In genomic region chr19:32051251-32051650, GRCm38 (mm10) we compare ENCODE assay signal across 19 mouse cellular contexts. TPM values are rescaled to one million over a fixed set of nuclear protein-coding genes. Genes with fewer than 3 reads are reported as not detected.
A peak's percentile ranks its signal among the peaks of the same experiment; 100 is the strongest.
DNase-seq lines count a peak whose midpoint lies in the region.
"Had no signal": no experiment of that assay in that cellular context is flagged by ENCODE, and none has a peak within 500 bp of the region (broad histone marks: within the 10 kb centered on the region; RNA-seq: fewer than 3 reads in every experiment).

No protein-coding gene starts in this region.

- no peaks in the 10 kb centered on the region for H3K36me3 ChIP-seq in heart, embryonic 10.5 days
- H3K36me3 ChIP-seq: embryonic facial prominence, embryonic 10.5 days; embryonic facial prominence, embryonic 12.5 days; forebrain, embryonic 15.5 days had no signal

- H3K27ac ChIP-seq in heart, embryonic 10.5 days: no peak overlapping the region
- H3K27ac ChIP-seq: embryonic facial prominence, embryonic 10.5 days; embryonic facial prominence, embryonic 12.5 days; forebrain, embryonic 13.5 days; forebrain, embryonic 15.5 days had no signal

- no peaks in the 10 kb centered on the region for H3K27me3 ChIP-seq in heart, embryonic 10.5 days (ENCODE audit: insufficient read depth, poor library complexity, severe bottlenecking)
- H3K27me3 ChIP-seq: embryonic facial prominence, embryonic 12.5 days; forebrain, embryonic 13.5 days; forebrain, embryonic 15.5 days; Patski had no signal

- peak; percentile 5 for DNase-seq in heart, embryonic 10.5 days (ENCODE audit: low spot score)
- no peak for DNase-seq in heart, adult 8-10 months (ENCODE audit: low spot score)
- peak; percentile 24 for DNase-seq in Muller cell, postnatal 12 days (ENCODE audit: inconsistent ontology term)
- DNase-seq in left cerebral cortex, adult 8-10 months (ENCODE audit: low spot score in 2 of 2): no peak
- DNase-seq in testis, postnatal 14 days (ENCODE audit: low spot score): no peak
- DNase-seq: adrenal gland, adult 8-10 months; adrenal gland, postnatal 14 days; adrenal gland, postnatal 36 days; cerebellum, adult 11-12 months; cerebellum, adult 2 months; cerebellum, adult 9-10 months; cerebellum, postnatal 10 days; cerebellum, postnatal 25 days; forebrain, postnatal 0 days had no signal

- WGBS in heart, embryonic 10.5 days: 88% methylated on average over 2 of the region's 2 CpGs

- H3K4me1 ChIP-seq in heart, embryonic 10.5 days: no peaks in the 10 kb centered on the region
- H3K4me1 ChIP-seq: embryonic facial prominence, embryonic 10.5 days; embryonic facial prominence, embryonic 12.5 days; forebrain, embryonic 13.5 days; forebrain, embryonic 15.5 days had no signal

- H3K4me3 ChIP-seq in heart, embryonic 10.5 days: no peak overlapping the region
- H3K4me3 ChIP-seq: embryonic facial prominence, embryonic 10.5 days; embryonic facial prominence, embryonic 12.5 days; forebrain, embryonic 13.5 days; forebrain, embryonic 15.5 days had no signal

- H3K9me3 ChIP-seq in heart, embryonic 10.5 days: no peaks in the 10 kb centered on the region
- H3K9me3 ChIP-seq: embryonic facial prominence, embryonic 10.5 days; embryonic facial prominence, embryonic 12.5 days; forebrain, embryonic 13.5 days; forebrain, embryonic 15.5 days had no signal

RNA-seq across cellular contexts. Expression of gene Asah2, which starts 56.8 kb away (rescaled TPM):
- 1.6 and 2.9 TPM in 2 replicates for polyA plus RNA-seq in heart, embryonic 10.5 days (2016; fragmentation: Nextera tagmentation; extraction: Ambion mirVana)
- 10 to 100 TPM; 13.5 to 16.6 (median 15.5) TPM for total RNA-seq in heart, adult 8-10 months (2022)
- 10 to 100 TPM; 14.8 to 17.8 (median 16.3) TPM for total RNA-seq in left cerebral cortex, adult 8-10 months (2022)

Comparison
In these comparisons a context has a peak if more than half of its experiments do, and no peak if none do; other contexts are left out.
1. DNase-seq: peak in heart, embryonic 10.5 days (single experiment) and Muller cell, postnatal 12 days (single experiment); none in heart, adult 8-10 months (single experiment), left cerebral cortex, adult 8-10 months (0 of 2) and testis, postnatal 14 days (single experiment).